Mouse (Mus musculus): ENCODE data around the gene Dnajb5. TPM values are rescaled to one million over a fixed set of nuclear protein-coding genes. Genes with fewer than 3 reads are reported as not detected.

The Dnajb5 gene
- polyA plus RNA-seq, 1 experiment = 8.1 TPM

DNA sequence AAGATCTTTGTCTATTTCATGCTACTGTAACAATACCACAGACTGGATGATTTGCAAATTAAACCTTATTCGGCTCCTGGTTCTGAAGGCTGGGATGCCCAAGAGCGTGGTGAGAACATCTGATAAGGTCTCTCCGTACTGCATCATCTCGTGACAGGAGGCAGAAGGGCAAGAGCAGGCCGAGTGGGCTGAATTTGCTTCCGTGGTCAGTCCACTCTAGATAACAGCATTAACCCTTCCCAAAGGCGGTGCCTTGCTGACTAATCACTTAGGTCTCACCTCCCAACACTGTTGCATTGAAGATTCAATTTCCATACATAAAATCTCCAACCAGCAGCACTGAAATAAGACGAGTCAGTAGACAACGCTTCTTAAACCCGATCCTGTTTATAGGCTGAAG lies 36.2 kb upstream of the Dnajb5 start:
- 51% methylated on average over 10 of the region's 10 CpGs for WGBS
- Histone ChIP-seq H3K27me3 (replicated peaks; ENCODE audit: control insufficient read depth, insufficient read depth, low read length) (no peaks in the 10 kb centered on the region; the same call in 1 of the 2 replicates), H3K4me3 (ENCODE audit: insufficient read depth, low read depth, low read length) (no peak overlapping the region), H3K36me3 (ENCODE audit: control insufficient read depth, insufficient read depth, low read length) (no peaks in the 10 kb centered on the region), H3K27ac (ENCODE audit: insufficient read depth, low read depth, low read length) (no peak overlapping the region), H3K4me1 (ENCODE audit: control insufficient read depth, insufficient read depth, low read length) (no peaks in the 10 kb centered on the region)
- no peak for DNase-seq
- no peak for TF ChIP-seq POLR2A (IDR thresholded peaks at IDR 0.05; ENCODE audit: low read depth, low read length)
- no peak for TF ChIP-seq CTCF (conservative IDR thresholded peaks at IDR 0.05; ENCODE audit: insufficient read depth, insufficient read length, low read depth, low read length)

DNA sequence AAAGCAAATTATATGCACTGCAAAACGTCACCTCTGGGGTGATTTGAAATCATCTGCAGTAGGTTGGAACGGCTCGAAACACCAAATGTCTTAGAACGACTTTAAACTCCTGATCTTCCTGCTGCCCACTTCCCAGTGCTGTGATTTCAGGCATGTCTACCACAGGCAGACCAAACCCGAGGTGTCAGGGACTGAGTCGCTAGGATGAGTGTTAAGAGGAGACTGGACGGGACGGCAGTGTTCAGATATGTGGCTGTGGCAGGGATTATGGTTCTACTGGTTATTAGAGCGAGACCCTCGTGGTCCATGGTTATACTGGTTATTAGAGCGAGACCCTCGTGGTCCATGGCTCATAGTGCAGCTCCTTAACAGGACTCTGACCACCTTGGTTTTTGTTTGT lies 34.3 kb upstream of the Dnajb5 start:
- Histone ChIP-seq H3K4me3 (ENCODE audit: insufficient read depth, low read depth, low read length) (no peak overlapping the region), H3K4me1 (ENCODE audit: control insufficient read depth, insufficient read depth, low read length) (no peaks in the 10 kb centered on the region), H3K27ac (ENCODE audit: insufficient read depth, low read depth, low read length) (no peak overlapping the region), H3K36me3 (ENCODE audit: control insufficient read depth, insufficient read depth, low read length) (no peaks in the 10 kb centered on the region), H3K27me3 (replicated peaks; ENCODE audit: control insufficient read depth, insufficient read depth, low read length) (no peaks in the 10 kb centered on the region; the same call in 1 of the 2 replicates)
- WGBS = 73% methylated on average over 12 of the region's 12 CpGs
- no peak for DNase-seq
- no peak for TF ChIP-seq POLR2A (IDR thresholded peaks at IDR 0.05; ENCODE audit: low read depth, low read length)
- no peak for TF ChIP-seq CTCF (conservative IDR thresholded peaks at IDR 0.05; ENCODE audit: insufficient read depth, insufficient read length, low read depth, low read length)

DNA sequence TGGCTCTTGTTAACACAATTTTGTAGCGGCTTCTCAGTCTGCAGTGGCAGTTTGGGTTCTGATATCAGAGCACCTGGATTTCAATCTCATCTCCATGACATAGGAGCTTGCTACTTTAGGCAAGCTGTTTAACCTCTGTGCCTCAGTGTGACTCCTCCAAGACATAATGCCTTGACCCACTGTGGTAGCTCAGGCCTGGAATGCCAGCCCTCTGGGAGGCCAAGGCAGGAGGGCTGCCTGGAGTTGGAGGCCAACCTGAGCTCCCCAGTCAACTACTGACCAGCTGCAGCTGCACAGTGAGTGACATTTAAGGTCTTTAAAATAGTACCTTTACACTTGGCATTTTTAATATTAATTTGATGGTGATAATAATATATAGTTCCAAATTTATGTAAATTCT lies 33.6 kb upstream of the Dnajb5 start:
- no peaks in the 10 kb centered on the region for H3K36me3 ChIP-seq (ENCODE audit: control insufficient read depth, insufficient read depth, low read length)
- no peaks in the 10 kb centered on the region; the same call in 1 of the 2 replicates for H3K27me3 ChIP-seq (replicated peaks; ENCODE audit: control insufficient read depth, insufficient read depth, low read length)
- H3K27ac ChIP-seq (ENCODE audit: insufficient read depth, low read depth, low read length) = no peak overlapping the region
- no peak for TF ChIP-seq CTCF (conservative IDR thresholded peaks at IDR 0.05; ENCODE audit: insufficient read depth, insufficient read length, low read depth, low read length)
- TF ChIP-seq POLR2A (IDR thresholded peaks at IDR 0.05; ENCODE audit: low read depth, low read length) = no peak
- H3K4me1 ChIP-seq (ENCODE audit: control insufficient read depth, insufficient read depth, low read length) = no peaks in the 10 kb centered on the region
- H3K4me3 ChIP-seq (ENCODE audit: insufficient read depth, low read depth, low read length) = no peak overlapping the region
- 93% methylated on average over 1 of the region's 1 CpGs for WGBS
- DNase-seq = no peak

DNA sequence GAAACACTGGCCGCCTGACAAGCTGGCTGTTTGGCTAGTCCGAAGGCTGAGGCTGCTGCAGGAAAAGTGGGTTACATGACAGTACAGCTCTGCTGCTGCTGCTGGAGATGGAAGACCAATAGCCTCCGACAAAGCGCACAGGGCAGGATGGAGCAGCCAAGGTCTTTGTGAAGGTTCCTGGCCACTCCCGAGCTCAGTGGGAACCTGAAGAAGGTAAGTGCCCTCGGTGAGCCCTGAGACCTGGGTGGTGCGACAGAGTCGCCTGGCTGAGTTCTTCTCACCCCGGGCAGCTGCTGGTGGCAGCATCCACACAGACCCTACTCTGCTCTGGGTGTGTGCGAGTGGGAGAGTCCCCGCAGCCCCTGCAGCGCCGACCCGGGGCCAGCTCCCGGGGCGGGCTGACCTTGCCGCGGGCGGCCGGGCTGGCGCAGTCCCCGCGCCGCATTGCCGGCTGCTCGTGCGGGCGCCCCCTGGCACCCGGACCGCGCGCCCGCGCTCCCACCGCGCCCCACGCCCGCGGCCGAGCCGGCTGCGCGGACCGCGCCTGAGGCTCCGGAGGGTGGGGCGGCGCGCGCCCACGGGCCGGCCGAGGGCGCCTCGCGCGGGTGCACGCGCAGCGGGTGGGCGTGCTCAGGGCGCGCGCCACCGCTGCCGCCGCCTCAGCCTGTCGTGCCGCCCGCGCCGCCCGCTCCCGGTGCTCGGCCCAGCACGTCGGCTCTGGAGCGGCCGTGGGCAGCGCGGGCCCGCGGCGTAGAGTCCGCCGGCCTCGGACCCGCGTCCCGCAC lies 32.8 kb upstream of the Dnajb5 start, which contains the start of gene Phf24:
TSS of gene Phf24 (plus strand) at position 44 of the 785 bp plus-strand sequence.
- Histone ChIP-seq H3K27ac (ENCODE audit: insufficient read depth, low read depth, low read length) (no peak within 1 kb of the TSS), H3K27me3 (replicated peaks; ENCODE audit: control insufficient read depth, insufficient read depth, low read length) (no peaks in the 10 kb centered on the region; the same call in 1 of the 2 replicates), H3K4me1 (ENCODE audit: control insufficient read depth, insufficient read depth, low read length) (no peaks in the 10 kb centered on the region), H3K4me3 (ENCODE audit: insufficient read depth, low read depth, low read length) (peak within 1 kb of the TSS; percentile 34; the same call in 1 of the 2 replicates), H3K36me3 (ENCODE audit: control insufficient read depth, insufficient read depth, low read length) (no peaks in the 10 kb centered on the region)
- WGBS = 7% methylated on average over 76 of the region's 90 CpGs
- DNase-seq = peak; percentile 6
- no peak for TF ChIP-seq CTCF (conservative IDR thresholded peaks at IDR 0.05; ENCODE audit: insufficient read depth, insufficient read length, low read depth, low read length)
- TF ChIP-seq POLR2A (IDR thresholded peaks at IDR 0.05; ENCODE audit: low read depth, low read length) = no peak

DNA sequence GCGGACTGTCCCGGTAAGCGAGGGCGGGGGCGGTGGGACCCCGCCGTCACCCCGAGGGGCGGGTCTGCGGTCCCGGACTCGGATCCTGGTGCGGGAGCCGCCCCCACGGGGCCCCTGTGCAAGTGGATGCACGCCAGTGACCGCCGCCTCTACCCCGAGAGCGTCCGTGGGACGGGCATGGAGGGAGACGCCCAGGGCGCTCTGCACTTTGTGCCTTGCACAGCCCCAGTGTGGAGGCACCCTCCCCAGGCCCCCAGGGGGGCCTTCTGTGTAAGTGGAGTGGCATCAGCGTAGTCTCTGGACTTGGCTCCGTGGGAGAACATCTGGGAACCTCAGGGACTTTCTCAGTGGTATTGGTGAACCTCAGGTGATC lies 32.2 kb upstream of the Dnajb5 start:
- H3K4me1 ChIP-seq (ENCODE audit: control insufficient read depth, insufficient read depth, low read length) = no peaks in the 10 kb centered on the region
- TF ChIP-seq POLR2A (IDR thresholded peaks at IDR 0.05; ENCODE audit: low read depth, low read length) = no peak
- TF ChIP-seq CTCF (conservative IDR thresholded peaks at IDR 0.05; ENCODE audit: insufficient read depth, insufficient read length, low read depth, low read length) = no peak
- H3K27ac ChIP-seq (ENCODE audit: insufficient read depth, low read depth, low read length) = no peak overlapping the region
- peak overlapping the region; percentile 34; the same call in 1 of the 2 replicates for H3K4me3 ChIP-seq (ENCODE audit: insufficient read depth, low read depth, low read length)
- no peaks in the 10 kb centered on the region for H3K27me3 ChIP-seq (replicated peaks; ENCODE audit: control insufficient read depth, insufficient read depth, low read length)
- no peaks in the 10 kb centered on the region for H3K36me3 ChIP-seq (ENCODE audit: control insufficient read depth, insufficient read depth, low read length)
- WGBS = 4% methylated on average over 26 of the region's 26 CpGs
- no peak for DNase-seq

DNA sequence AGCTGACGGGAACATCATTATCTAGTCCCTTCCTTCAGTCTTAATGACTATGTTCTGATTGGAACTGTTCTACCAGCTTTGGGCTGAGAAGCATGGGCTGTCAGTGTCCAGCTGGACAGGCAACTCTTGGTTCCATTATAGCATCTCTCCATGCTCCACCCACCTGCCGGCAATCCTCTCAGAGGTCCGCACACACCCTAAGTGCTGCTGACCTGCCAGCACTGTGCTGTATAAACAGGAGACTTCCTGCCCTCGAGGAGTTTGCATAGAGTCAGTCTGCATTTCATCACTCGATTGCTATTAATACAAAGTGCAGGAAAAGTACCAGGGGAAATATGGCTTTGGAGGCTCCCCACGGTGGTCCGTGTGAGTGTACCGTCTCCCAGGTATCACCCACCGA lies 28.9 kb upstream of the Dnajb5 start:
- Histone ChIP-seq H3K36me3 (ENCODE audit: control insufficient read depth, insufficient read depth, low read length) (no peaks in the 10 kb centered on the region), H3K4me1 (ENCODE audit: control insufficient read depth, insufficient read depth, low read length) (no peaks in the 10 kb centered on the region), H3K27me3 (replicated peaks; ENCODE audit: control insufficient read depth, insufficient read depth, low read length) (no peaks in the 10 kb centered on the region), H3K4me3 (ENCODE audit: insufficient read depth, low read depth, low read length) (no peak overlapping the region), H3K27ac (ENCODE audit: insufficient read depth, low read depth, low read length) (no peak overlapping the region)
- DNase-seq = no peak
- TF ChIP-seq POLR2A (IDR thresholded peaks at IDR 0.05; ENCODE audit: low read depth, low read length) (no peak), CTCF (conservative IDR thresholded peaks at IDR 0.05; ENCODE audit: insufficient read depth, insufficient read length, low read depth, low read length) (no peak)
- WGBS = 77% methylated on average over 9 of the region's 9 CpGs

DNA sequence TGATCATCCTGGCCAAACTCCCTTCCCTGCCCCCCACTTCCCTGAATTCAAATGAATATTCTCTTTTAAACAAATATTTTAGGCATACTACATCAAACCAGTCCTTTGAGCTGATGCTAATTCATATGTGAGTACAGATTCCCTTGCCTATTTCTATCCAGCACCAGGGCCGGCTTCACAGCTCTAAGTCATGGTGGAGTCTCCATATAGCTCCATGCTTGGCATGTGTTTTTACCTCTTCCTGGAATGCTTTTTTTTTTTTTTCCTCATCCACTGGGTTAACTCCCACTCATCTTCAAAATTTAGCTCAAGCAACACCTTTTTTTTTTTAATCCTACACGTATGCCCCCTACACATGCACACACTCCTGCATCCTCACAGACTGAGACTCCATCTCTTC lies 28.1 kb upstream of the Dnajb5 start:
- H3K36me3 ChIP-seq (ENCODE audit: control insufficient read depth, insufficient read depth, low read length) = no peaks in the 10 kb centered on the region
- WGBS = 78% methylated on average over 2 of the region's 2 CpGs
- no peak overlapping the region for H3K4me3 ChIP-seq (ENCODE audit: insufficient read depth, low read depth, low read length)
- no peaks in the 10 kb centered on the region for H3K27me3 ChIP-seq (replicated peaks; ENCODE audit: control insufficient read depth, insufficient read depth, low read length)
- no peak overlapping the region for H3K27ac ChIP-seq (ENCODE audit: insufficient read depth, low read depth, low read length)
- TF ChIP-seq CTCF (conservative IDR thresholded peaks at IDR 0.05; ENCODE audit: insufficient read depth, insufficient read length, low read depth, low read length) = no peak
- TF ChIP-seq POLR2A (IDR thresholded peaks at IDR 0.05; ENCODE audit: low read depth, low read length) = no peak
- DNase-seq = no peak
- H3K4me1 ChIP-seq (ENCODE audit: control insufficient read depth, insufficient read depth, low read length) = no peaks in the 10 kb centered on the region
